Mouse (Mus musculus) limb, embryonic 10.5 days (tissue): ENCODE results near the gene Scel. TPM values are rescaled to one million over a fixed set of nuclear protein-coding genes. Genes with fewer than 3 reads are reported as not detected.
A peak's percentile ranks its signal among the peaks of the same experiment; 100 is the strongest.

ENCODE experiments used
- DNase-seq: peaks from one replicate; pipeline ENCODE4 v3.0.0-alpha.2; 2017; ENCODE audit warnings: low spot score
- H3K27ac ChIP-seq: fragments of 300-500 bp; sonication (generic); 2 replicates; pipeline ENCODE4 v1.5.1; 2016; ENCODE audit warnings: mild to moderate bottlenecking
- H3K27me3 ChIP-seq: fragments of 300-500 bp; sonication (generic); 2 replicates; pipeline ENCODE4 v1.6.1; 2016; ENCODE audit warnings: low read depth, mild to moderate bottlenecking; ENCODE audit not compliant: poor library complexity, severe bottlenecking
- H3K36me3 ChIP-seq: fragments of 300-500 bp; sonication (generic); 2 replicates; pipeline ENCODE4 v1.6.1; 2016; ENCODE audit warnings: mild to moderate bottlenecking, moderate library complexity
- H3K4me1 ChIP-seq: fragments of 300-500 bp; sonication (generic); 2 replicates; pipeline ENCODE4 v1.6.1; 2016
- H3K4me3 ChIP-seq: fragments of 300-500 bp; sonication (generic); 2 replicates; pipeline ENCODE4 v1.5.1; 2016; ENCODE audit warnings: mild to moderate bottlenecking, moderate library complexity
- H3K9me3 ChIP-seq: fragments of 300-500 bp; sonication (generic); replicated peaks from 2 replicates; pipeline ENCODE4 v1.6.1; 2016; ENCODE audit warnings: mild to moderate bottlenecking
- WGBS: fragments of 180-500 bp; shearing (Covaris S2); methylation state at CpG from one replicate; pipeline ENCODE4 v1.1.7; 2016; 5-methylcytosine and 5-hydroxymethylcytosine counted together
- polyA plus RNA-seq: library from polyadenylated mRNA; unstranded; fragments of >200 nt; fragmentation: Nextera tagmentation; extraction: Ambion mirVana; gene quantifications from 2 replicates; pipeline ENCODE4 v1.2.1, GENCODE M21; 2016

Gene Scel
- polyA plus RNA-seq, 1 experiment from 2014 or later, result 0.09 TPM

GRCm38 (mm10) chr14:103529733-103530367 is 16.7 kb downstream of the Scel start:
- Histone ChIP-seq H3K4me3 (no peak overlapping the region), H3K27me3 (no peaks in the 10 kb centered on the region), H3K36me3 (no peaks in the 10 kb centered on the region), H3K9me3 (no peaks in the 10 kb centered on the region), H3K27ac (no peak overlapping the region), H3K4me1 (no peaks in the 10 kb centered on the region)
- DNase-seq, result no peak
- WGBS, result 82% methylated on average over 13 of the region's 13 CpGs

- no peak overlapping the region for H3K4me3 ChIP-seq
- no peaks in the 10 kb centered on the region for H3K36me3 ChIP-seq
- no peaks in the 10 kb centered on the region for H3K4me1 ChIP-seq
- H3K27ac ChIP-seq, result no peak overlapping the region
- no peaks in the 10 kb centered on the region for H3K9me3 ChIP-seq
- WGBS, result 93% methylated on average over 11 of the region's 11 CpGs
- no peaks in the 10 kb centered on the region for H3K27me3 ChIP-seq
- DNase-seq, result no peak
Observed at GRCm38 (mm10) chr14:103531722-103532341, 18.7 kb downstream of the Scel start.

GRCm38 (mm10) chr14:103535511-103536024 is 22.4 kb downstream of the Scel start:
- Histone ChIP-seq H3K4me1 (no peaks in the 10 kb centered on the region), H3K36me3 (no peaks in the 10 kb centered on the region), H3K4me3 (no peak overlapping the region), H3K27me3 (no peaks in the 10 kb centered on the region), H3K27ac (no peak overlapping the region), H3K9me3 (no peaks in the 10 kb centered on the region)
- WGBS, result 90% methylated on average over 8 of the region's 8 CpGs
- no peak for DNase-seq

- Histone ChIP-seq H3K36me3 (no peaks in the 10 kb centered on the region), H3K27ac (no peak overlapping the region), H3K27me3 (no peaks in the 10 kb centered on the region), H3K4me1 (no peaks in the 10 kb centered on the region), H3K9me3 (no peaks in the 10 kb centered on the region), H3K4me3 (no peak overlapping the region)
- DNase-seq, result no peak
- 42% methylated on average over 10 of the region's 10 CpGs for WGBS
Observed at GRCm38 (mm10) chr14:103536334-103536733, 23.2 kb downstream of the Scel start.

GRCm38 (mm10) chr14:103537355-103538056 is 24.4 kb downstream of the Scel start:
- H3K4me3 ChIP-seq, result no peak overlapping the region
- no peaks in the 10 kb centered on the region for H3K4me1 ChIP-seq
- no peak overlapping the region for H3K27ac ChIP-seq
- H3K9me3 ChIP-seq, result no peaks in the 10 kb centered on the region
- no peaks in the 10 kb centered on the region for H3K36me3 ChIP-seq
- DNase-seq, result peak; percentile 54
- H3K27me3 ChIP-seq, result no peaks in the 10 kb centered on the region
- 20% methylated on average over 13 of the region's 13 CpGs for whole genome bisulfite sequencing

- DNase-seq, result no peak
- H3K27me3 ChIP-seq, result no peaks in the 10 kb centered on the region
- WGBS, result 58% methylated on average over 4 of the region's 4 CpGs
Observed at GRCm38 (mm10) chr14:103539796-103540195, 26.7 kb downstream of the Scel start.

GRCm38 (mm10) chr14:103541679-103542078 is 28.5 kb downstream of the Scel start:
- Histone ChIP-seq H3K27ac (no peak overlapping the region), H3K9me3 (no peaks in the 10 kb centered on the region)

More at GRCm38 (mm10) chr14:103539796-103540195, 26.7 kb downstream of the Scel start:
- no peaks in the 10 kb centered on the region for H3K9me3 ChIP-seq
- no peak overlapping the region for H3K27ac ChIP-seq
- H3K4me1 ChIP-seq, result no peaks in the 10 kb centered on the region
- H3K36me3 ChIP-seq, result no peaks in the 10 kb centered on the region
- no peak overlapping the region for H3K4me3 ChIP-seq

GRCm38 (mm10) chr14:103543304-103544079 is 30.4 kb downstream of the Scel start:
- no peaks in the 10 kb centered on the region for H3K4me1 ChIP-seq
- H3K36me3 ChIP-seq, result no peaks in the 10 kb centered on the region
- no peaks in the 10 kb centered on the region for H3K9me3 ChIP-seq
- no peak overlapping the region for H3K27ac ChIP-seq
- no peak for DNase-seq
- H3K27me3 ChIP-seq, result no peaks in the 10 kb centered on the region
- WGBS, result 78% methylated on average over 4 of the region's 4 CpGs
- H3K4me3 ChIP-seq, result no peak overlapping the region

More at GRCm38 (mm10) chr14:103541679-103542078, 28.5 kb downstream of the Scel start:
- Histone ChIP-seq H3K27me3 (no peaks in the 10 kb centered on the region), H3K4me3 (no peak overlapping the region), H3K4me1 (no peaks in the 10 kb centered on the region), H3K36me3 (no peaks in the 10 kb centered on the region)
- 76% methylated on average over 5 of the region's 5 CpGs for WGBS
- no peak for DNase-seq

GRCm38 (mm10) chr14:103545734-103546133 is 32.6 kb downstream of the Scel start:
- Histone ChIP-seq H3K9me3 (no peaks in the 10 kb centered on the region), H3K27me3 (no peaks in the 10 kb centered on the region), H3K4me1 (no peaks in the 10 kb centered on the region), H3K4me3 (no peak overlapping the region), H3K36me3 (no peaks in the 10 kb centered on the region), H3K27ac (no peak overlapping the region)
- no peak for DNase-seq
- WGBS, result 90% methylated on average over 8 of the region's 8 CpGs

- H3K27me3 ChIP-seq, result no peaks in the 10 kb centered on the region
- no peak overlapping the region for H3K27ac ChIP-seq
- 91% methylated on average over 12 of the region's 12 CpGs for WGBS
- H3K36me3 ChIP-seq, result no peaks in the 10 kb centered on the region
- no peaks in the 10 kb centered on the region for H3K4me1 ChIP-seq
- no peaks in the 10 kb centered on the region for H3K9me3 ChIP-seq
- DNase-seq, result no peak
- no peak overlapping the region for H3K4me3 ChIP-seq
Observed at GRCm38 (mm10) chr14:103546246-103546645, 33.1 kb downstream of the Scel start.

- Histone ChIP-seq H3K27ac (no peak overlapping the region), H3K36me3 (no peaks in the 10 kb centered on the region), H3K4me3 (no peak overlapping the region), H3K27me3 (no peaks in the 10 kb centered on the region), H3K9me3 (no peaks in the 10 kb centered on the region), H3K4me1 (no peaks in the 10 kb centered on the region)
- 90% methylated on average over 6 of the region's 6 CpGs for WGBS
- no peak for DNase-seq
Observed at GRCm38 (mm10) chr14:103548220-103548619, 35.1 kb downstream of the Scel start.

GRCm38 (mm10) chr14:103550480-103550879 is 37.3 kb downstream of the Scel start:
- Histone ChIP-seq H3K4me1 (no peaks in the 10 kb centered on the region), H3K27ac (no peak overlapping the region), H3K9me3 (no peaks in the 10 kb centered on the region), H3K36me3 (no peaks in the 10 kb centered on the region), H3K27me3 (no peaks in the 10 kb centered on the region), H3K4me3 (no peak overlapping the region)
- peak; percentile 84 for DNase-seq
- 19% methylated on average over 8 of the region's 8 CpGs for WGBS
